Mouse (Mus musculus) urinary bladder, postnatal 10 days (tissue): Measurements from ENCODE around the gene Myb.

Source experiments
- DNase-seq: peaks from one replicate; pipeline ENCODE4 v3.0.0; 2022; ENCODE audit warnings: low spot score

Gene Myb

DNA sequence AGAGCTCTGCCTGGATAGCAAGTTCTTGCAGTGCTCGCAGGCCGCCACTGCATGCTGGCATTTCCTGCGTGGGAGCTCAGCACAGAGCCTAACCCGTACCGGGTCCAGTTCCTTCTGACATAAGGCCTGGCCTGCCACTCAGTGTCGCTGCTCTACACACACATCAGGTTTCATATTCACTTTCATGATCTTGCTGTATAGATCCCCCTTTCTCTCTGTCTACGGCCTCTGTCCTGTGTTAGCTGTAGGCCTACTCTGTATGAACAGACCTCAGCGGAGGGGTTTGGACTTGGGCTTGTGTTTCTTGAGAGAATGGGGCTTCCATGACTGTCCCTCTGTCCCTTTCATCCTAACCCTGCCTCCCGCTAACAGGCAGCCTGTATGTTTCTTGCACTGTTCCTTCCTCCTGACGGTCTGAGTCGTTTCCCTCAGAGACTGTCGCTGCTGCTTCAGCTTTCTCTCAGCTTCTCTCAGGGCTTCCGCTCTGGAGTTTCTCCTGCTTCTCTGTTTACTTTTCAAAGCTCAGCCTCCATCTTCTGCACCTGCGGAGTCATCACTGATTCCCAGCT is 83.5 kb downstream of the Myb start:
- no peak for DNase-seq

DNA sequence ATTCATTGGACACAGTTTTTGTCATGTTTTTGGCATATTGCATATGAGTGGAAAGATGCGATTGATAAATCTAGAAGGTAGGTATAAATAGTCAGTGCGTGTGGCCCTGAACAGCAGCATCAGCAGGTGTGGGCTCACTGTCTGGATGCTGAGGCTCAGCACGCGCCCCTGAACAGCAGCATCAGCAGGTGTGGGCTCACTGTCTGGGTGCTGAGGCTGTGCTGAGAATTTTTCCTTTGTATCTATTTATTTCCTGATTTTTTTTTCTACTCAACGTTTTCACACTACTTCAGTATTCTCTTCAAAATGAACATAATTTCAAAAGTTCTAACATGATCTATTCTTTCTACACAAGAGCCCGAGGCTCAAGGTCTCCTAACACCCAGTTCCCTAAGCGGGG is 84.1 kb downstream of the Myb start:
- DNase-seq = no peak

DNA sequence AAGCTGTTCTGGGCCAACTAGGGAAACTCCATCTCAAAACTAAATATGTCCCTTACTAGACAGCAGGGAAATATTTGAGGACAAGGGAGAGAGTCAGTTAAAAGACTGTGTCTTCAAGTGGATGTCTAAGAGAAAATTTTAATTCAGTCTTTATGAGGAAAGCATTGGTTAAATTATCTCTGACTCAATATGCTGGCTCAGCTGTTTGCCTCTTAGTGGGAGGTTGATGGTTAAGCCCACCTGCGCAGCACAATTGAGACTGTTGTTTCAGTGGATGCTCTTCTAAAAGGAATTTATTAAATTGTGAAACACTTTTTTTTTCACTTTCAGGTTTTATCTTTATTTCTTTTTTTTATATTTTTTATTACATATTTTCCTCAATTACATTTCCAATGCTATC is 84.6 kb downstream of the Myb start:
- DNase-seq = no peak
